Mouse (Mus musculus): ENCODE results near the gene Serinc2.

DNA sequence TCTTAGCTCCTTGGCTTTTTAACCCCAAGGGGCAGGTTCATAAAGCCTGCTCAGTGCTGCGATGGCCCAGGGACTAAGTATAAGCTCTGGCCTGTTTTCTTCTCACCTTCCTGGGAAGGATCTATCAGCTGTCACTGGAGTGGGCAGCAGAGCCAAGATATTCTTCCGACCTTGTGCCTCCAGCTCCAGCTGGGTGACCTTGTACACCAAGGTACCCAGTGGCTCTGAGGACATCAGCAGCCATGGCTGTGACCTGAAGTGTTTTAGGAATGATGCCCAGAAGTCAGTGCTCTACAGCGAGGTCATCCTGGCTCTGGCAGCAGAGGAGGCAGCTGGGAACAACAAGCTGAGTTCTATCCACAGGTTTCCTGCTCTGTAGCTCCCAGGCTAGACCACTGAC, 33.5 kb upstream of the Serinc2 start:
- TF ChIP-seq TAL1 (IDR thresholded peaks at IDR 0.05; ENCODE audit: low read length) (no peak), GATA1 (IDR thresholded peaks at IDR 0.05; ENCODE audit: low read length) (no peak)
